Mouse (Mus musculus): Measurements from ENCODE around the gene Epha3.

Epha3 gene

DNA sequence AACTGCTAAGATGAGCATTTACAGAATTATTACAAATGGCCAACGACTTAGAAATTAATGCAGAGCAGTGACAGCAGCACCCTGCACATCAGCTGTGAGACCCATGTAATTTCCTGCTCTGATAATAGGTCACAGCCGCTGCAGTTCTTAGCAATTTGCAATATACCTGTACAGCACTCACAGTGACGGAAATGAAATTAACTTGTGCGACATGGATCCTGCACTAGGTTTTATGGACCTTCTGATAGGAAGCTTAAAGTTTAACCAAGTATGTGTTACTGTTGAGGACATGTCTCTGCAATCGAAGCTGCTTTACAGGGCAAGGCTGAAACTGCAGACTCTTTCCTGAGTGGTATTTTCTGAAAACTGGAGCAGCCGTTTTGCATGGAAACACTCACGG is 80.4 kb downstream of the Epha3 start:
- no peak for DNase-seq (ENCODE audit: extremely low spot score)

DNA sequence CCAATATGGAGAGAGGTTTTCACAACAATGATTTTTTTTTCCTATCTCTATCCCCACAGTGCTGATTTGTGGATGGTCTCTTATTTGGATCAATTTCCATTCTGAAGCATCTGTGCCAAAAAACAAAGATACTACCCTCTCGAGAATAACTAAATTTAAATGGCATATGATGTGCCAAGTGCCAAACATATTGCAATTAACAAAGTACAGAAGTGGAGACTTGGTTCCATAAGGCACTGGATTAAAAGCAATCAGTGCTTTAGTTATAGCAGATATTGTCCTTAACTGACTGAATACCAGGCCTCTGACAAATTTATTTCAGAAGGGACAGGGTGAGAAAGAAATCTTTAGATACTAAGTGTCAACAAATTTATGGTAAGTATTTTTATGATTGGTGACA is 81.9 kb downstream of the Epha3 start:
- no peak for DNase-seq (ENCODE audit: extremely low spot score)

GRCm38 (mm10) chr16:63780151-63780550 is 83.8 kb downstream of the Epha3 start:
- no peak for DNase-seq (ENCODE audit: extremely low spot score)

- DNase-seq (ENCODE audit: extremely low spot score): no peak
These were observed 86.2 kb downstream of the Epha3 start for GRCm38 (mm10) chr16:63777811-63778210.

GRCm38 (mm10) chr16:63772566-63772965 is 91.4 kb downstream of the Epha3 start:
- DNase-seq (ENCODE audit: extremely low spot score): no peak

GRCm38 (mm10) chr16:63767589-63767988 is 96.4 kb downstream of the Epha3 start:
- DNase-seq (ENCODE audit: extremely low spot score): no peak

- DNase-seq (ENCODE audit: extremely low spot score): no peak
These were observed 102.8 kb downstream of the Epha3 start for GRCm38 (mm10) chr16:63761177-63761576.

DNA sequence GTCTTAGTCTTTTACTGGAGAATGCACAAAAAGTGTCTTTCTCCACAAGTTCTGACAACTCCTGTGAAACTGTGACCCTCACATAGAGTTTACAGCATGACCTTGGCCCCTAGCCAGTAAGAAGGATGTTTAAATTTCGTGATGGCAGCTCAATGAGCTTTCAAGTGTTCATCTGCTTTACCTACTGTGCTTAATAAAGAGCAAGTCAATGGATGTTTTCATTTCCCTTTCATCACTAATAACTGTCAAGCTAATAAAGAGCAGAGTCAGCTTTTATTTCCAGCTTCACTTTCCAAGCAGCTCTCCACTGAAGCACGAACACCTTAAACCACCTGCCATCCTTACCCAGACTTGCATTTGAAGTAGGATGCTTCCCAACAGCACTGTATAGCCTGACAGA is 103.9 kb downstream of the Epha3 start:
- DNase-seq (ENCODE audit: extremely low spot score): no peak

DNA sequence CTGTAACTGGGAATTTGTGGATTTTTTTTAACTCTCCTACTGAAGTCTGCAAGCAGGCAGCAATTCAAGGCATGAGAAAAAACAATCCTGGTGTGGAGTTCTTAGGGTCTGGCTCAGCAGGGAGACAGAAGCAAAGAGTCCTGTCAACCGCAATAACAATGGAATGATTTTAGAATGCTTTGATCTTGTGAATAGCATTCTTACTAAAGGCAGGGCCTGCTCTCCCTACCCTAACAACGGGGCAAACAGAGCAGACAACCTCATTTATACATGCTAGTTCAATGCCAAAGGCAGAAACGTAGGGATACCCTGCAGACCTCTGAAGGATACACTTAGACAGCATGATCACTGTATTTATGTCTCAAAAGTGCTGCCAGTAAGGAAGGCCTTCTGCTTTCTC is 110.9 kb downstream of the Epha3 start:
- DNase-seq (ENCODE audit: extremely low spot score): peak; percentile 14

GRCm38 (mm10) chr16:63747817-63748216 is 116.2 kb downstream of the Epha3 start:
- DNase-seq (ENCODE audit: extremely low spot score): no peak

GRCm38 (mm10) chr16:63745465-63745864 is 118.5 kb downstream of the Epha3 start:
- DNase-seq (ENCODE audit: extremely low spot score): peak; percentile 5

DNA sequence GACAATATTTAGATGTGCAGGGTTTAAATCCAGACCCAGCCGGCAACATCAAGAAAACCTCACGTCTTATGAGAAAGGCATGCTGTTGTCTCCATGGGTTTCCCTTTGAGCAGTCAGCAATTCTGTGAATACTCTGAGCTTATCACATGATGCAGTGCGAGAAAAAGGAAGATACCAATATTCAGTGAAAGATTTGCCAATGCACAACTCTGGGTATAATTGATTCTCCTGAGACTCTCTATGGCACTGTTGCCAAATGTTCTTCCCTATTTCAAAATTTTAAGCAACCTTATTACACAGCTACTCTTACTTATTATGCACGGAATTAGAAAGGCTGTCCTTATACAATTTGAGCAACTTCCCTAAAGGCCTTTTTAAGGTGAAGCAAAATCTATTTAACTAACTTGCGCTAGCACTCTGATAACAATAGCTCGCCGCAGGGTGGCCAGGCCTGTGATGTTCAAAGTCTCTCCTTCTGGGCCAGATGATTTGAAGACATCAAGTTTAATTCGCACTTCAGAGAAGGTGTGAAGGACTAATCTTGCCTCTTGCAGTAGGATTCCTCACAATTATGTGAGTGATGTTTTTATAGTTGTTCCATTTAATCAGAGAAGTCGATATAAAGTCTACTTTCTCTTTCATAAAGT is 120.6 kb downstream of the Epha3 start:
- DNase-seq (ENCODE audit: extremely low spot score): no peak

- no peak for DNase-seq (ENCODE audit: extremely low spot score)
These were observed 144.7 kb downstream of the Epha3 start for GRCm38 (mm10) chr16:63719235-63719634.

DNA sequence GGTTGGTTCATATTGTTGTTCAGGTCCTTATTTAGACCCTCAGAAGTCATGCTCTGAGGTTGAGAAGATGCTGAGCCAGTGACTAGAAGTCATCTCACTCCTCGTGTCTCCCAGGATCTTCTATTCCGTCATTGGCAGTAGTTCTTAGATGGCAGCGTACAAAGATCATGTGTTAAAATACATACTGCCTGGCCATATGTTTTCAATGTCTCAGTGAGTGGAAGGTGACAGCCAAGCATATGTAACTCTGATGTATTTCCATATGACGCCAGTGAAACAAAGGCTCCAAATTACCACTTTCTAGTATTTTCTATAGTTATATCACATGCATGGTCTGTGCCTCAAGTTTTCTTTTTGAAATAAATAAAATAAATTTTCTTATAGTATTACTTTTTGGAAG is 146.7 kb downstream of the Epha3 start:
- no peak for DNase-seq (ENCODE audit: extremely low spot score)

GRCm38 (mm10) chr16:63706912-63707868 is 156.8 kb downstream of the Epha3 start:
- DNase-seq (ENCODE audit: extremely low spot score): no peak

DNA sequence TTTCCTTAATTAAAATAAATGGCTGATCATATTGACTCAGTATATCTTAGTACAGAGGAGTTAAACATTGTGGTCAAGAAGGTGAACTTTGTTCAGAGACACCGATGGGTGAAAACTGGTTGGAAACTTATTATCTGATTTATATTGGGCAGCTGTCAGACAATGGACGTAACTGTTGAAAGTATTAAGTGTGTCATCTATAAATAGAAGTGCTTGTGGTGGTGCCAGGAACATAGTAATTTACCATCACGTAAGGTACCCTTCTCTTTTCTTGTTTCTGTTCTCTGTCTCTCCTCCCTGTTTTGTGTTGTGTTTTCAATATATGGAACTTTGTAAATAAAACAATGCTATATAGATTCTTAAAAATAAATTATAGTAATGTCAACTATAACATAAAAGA is 174.6 kb downstream of the Epha3 start:
- no peak for DNase-seq (ENCODE audit: extremely low spot score)

GRCm38 (mm10) chr16:63684211-63684610 is 179.8 kb downstream of the Epha3 start:
- no peak for DNase-seq (ENCODE audit: extremely low spot score)

GRCm38 (mm10) chr16:63674426-63674825 is 189.5 kb downstream of the Epha3 start:
- no peak for DNase-seq (ENCODE audit: extremely low spot score)

DNA sequence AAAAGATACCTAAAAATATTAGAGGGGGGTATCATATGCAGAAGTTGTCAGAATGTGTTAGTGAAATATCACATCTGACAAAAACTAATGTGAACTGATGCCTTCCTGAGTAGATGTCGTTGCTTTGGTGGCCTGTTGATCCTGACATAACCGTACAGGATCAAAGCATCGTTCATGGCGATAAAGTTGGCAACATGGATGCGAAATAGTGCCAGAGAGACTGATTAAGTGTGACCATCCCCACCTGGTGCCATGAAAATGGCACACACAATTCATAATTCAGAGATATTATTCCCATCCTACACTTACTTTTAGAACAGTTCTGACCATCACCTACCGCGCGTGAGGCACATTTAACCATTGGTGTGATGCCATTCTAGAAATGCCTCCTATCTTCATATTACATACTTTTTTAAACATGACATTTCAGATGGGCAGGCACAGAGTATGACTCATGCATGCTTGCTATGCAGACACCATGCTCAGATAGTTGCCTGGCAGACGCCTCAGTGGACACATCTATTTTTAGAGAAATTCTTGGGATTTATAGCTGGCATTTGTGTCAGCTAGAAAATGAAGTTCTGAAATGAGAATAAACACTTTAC is 190.6 kb downstream of the Epha3 start:
- no peak for DNase-seq (ENCODE audit: extremely low spot score)

GRCm38 (mm10) chr16:63665897-63666464 is 198.0 kb downstream of the Epha3 start:
- no peak for DNase-seq (ENCODE audit: extremely low spot score)

GRCm38 (mm10) chr16:63658302-63658974 is 205.5 kb downstream of the Epha3 start:
- peak; percentile 27 for DNase-seq (ENCODE audit: extremely low spot score)

DNA sequence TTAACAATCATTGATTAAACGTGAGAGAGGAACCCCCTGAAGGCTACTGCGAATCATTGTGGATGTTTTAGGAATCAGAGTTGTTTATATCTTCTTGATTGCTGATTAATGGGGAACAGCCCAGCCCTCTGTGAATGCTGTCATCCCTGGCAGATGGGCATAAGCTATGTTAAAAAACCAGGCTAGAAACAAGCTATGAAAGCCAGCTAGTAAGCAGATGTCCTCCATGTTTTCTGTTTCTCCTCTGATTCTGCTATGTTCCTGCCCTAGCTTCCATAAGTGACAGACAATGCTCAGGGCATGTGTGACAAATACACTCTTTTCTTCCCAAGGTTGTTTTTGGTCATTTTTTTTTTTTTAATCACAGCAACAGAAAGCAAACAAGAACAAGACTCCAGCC is 206.2 kb downstream of the Epha3 start:
- no peak for DNase-seq (ENCODE audit: extremely low spot score)
